Mouse (Mus musculus) midbrain, embryonic 13.5 days (tissue): ENCODE measurements at regions not wholly inside any gene's neighbourhood (a gene's known extent, or its start where the extent isn't known, plus 50 kb on each side); places are given as distances from the start of the nearest gene placed in this dataset.

ENCODE experiments used
- ATAC-seq: fragments of 200-750 bp; cut with Nextera tagmentation; 2 replicates; pipeline ENCODE4 v1.8.0; 2017; ENCODE audit warnings: mild to moderate bottlenecking, moderate TSS enrichment, moderate library complexity
- H3K27ac ChIP-seq: fragments of 300-500 bp; sonication (generic); 2 replicates; pipeline ENCODE4 v1.5.1; 2015; ENCODE audit warnings: inconsistent platforms, mild to moderate bottlenecking, moderate library complexity
- H3K27me3 ChIP-seq: fragments of 300-500 bp; sonication (generic); 2 replicates; pipeline ENCODE4 v1.6.1; 2015; ENCODE audit warnings: mild to moderate bottlenecking, inconsistent platforms
- H3K36me3 ChIP-seq: fragments of 300-500 bp; sonication (generic); 2 replicates; pipeline ENCODE4 v1.6.1; 2015; ENCODE audit warnings: mild to moderate bottlenecking, inconsistent platforms
- H3K4me1 ChIP-seq: fragments of 300-500 bp; sonication (generic); replicated peaks from 2 replicates; pipeline ENCODE4 v1.6.1; 2015; ENCODE audit warnings: inconsistent platforms
- H3K4me2 ChIP-seq: fragments of 300-500 bp; sonication (generic); replicated peaks from 2 replicates; pipeline ENCODE4 v1.6.1; 2015; ENCODE audit warnings: moderate library complexity, mild to moderate bottlenecking, inconsistent platforms
- H3K4me3 ChIP-seq: fragments of 300-500 bp; sonication (generic); replicated peaks from 2 replicates; pipeline ENCODE4 v1.5.1; 2015; ENCODE audit warnings: mild to moderate bottlenecking, inconsistent platforms
- H3K9ac ChIP-seq: fragments of 300-500 bp; sonication (generic); replicated peaks from 2 replicates; pipeline ENCODE4 v1.6.1; 2015; ENCODE audit warnings: mild to moderate bottlenecking, inconsistent platforms
- H3K9me3 ChIP-seq: fragments of 300-500 bp; sonication (generic); 2 replicates; pipeline ENCODE4 v1.6.1; 2016; ENCODE audit warnings: mild to moderate bottlenecking, inconsistent platforms
- WGBS: fragments of 180-500 bp; shearing (Covaris S2); methylation state at CpG from one replicate; pipeline ENCODE4 v1.1.7; 2015; 5-methylcytosine and 5-hydroxymethylcytosine counted together

DNA sequence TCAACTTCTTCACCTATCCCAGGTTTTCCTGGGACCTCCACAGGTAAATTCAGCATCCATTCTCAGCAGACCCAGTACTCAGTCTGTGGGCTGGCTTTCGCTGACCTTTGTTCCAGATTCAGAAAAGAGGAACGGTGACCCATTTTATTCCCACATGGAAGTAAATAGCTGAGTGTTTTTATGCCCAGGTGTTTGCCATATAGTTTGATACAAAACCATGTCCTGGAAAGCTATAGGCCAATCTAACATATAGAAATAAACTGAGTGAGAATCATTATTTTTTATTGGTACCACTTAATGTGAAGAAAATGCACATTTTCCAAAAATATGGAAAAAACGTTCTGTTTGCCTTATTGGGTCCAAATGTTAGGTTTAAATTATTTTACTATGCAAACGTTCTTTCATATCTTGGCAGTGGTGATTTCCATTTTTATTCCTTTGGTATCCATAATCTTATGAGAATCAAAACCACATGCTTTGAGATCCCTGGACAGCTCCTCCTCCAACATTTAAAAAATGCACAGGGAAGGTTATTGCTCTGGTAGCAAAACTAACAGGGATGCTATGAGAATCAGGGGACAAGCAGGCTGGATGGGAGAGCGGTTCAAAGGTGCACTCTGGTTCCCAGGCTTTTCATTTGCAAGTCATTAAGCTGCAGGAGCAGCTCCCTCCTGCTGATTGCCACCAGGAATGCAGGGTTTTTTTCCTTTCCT is 250.3 kb downstream of the Ttc32 start:
- no peaks in the 10 kb centered on the region for H3K27me3 ChIP-seq
- no peak overlapping the region for H3K9ac ChIP-seq
- ATAC-seq: no peak
- H3K9me3 ChIP-seq: no peaks in the 10 kb centered on the region
- H3K4me1 ChIP-seq: no peaks in the 10 kb centered on the region
- H3K4me2 ChIP-seq: no peak overlapping the region
- no peak overlapping the region for H3K27ac ChIP-seq
- WGBS: 51% methylated on average over 5 of the region's 5 CpGs
- H3K36me3 ChIP-seq: no peaks in the 10 kb centered on the region
- H3K4me3 ChIP-seq: no peak overlapping the region

DNA sequence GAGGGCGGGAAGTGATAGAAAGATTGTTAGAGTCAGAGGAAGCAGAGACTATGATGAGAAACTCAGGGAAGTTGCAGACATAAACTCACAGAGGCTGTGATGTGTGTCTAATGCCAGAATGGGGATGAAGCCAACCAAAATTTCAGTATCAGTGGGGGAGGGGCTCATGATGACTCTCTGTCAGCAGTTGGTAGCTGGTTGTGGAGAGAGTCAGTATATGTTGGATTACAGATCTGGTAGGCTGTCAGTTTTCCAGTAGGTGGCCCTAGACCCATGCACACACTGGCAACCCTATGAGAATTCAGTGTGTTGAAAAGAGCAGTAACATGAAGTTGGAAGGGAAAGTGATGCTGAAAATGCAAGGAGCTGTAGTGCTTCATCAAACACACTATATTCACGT is 257.5 kb downstream of the Ttc32 start:
- Histone ChIP-seq H3K9ac (no peak overlapping the region), H3K27me3 (no peaks in the 10 kb centered on the region), H3K9me3 (no peaks in the 10 kb centered on the region), H3K36me3 (no peaks in the 10 kb centered on the region), H3K4me2 (no peak overlapping the region), H3K4me1 (no peaks in the 10 kb centered on the region), H3K4me3 (no peak overlapping the region), H3K27ac (no peak overlapping the region)
- no peak for ATAC-seq
- WGBS: 81% methylated on average over 2 of the region's 2 CpGs

DNA sequence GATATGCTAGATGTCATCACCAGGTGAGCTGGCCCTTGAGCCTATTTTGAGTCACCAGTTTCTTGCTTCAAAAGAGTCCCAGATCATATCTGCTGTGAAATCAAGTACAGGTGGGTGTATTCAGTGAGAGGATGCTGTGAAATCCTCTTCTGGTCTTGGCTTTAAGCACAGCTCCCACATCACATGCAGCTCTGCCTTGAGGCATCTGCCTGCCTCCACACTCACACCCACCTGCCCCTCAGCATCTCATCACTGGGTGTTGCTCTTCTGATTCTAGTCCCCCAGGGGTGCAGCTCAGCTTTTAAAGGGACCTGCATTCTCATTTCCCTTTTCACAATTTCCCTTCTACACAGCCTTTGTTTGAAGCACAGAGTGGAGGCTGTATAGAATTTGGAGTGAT is 262.9 kb downstream of the Ttc32 start:
- ATAC-seq: no peak
- Histone ChIP-seq H3K4me2 (no peak overlapping the region), H3K27ac (no peak overlapping the region), H3K27me3 (no peaks in the 10 kb centered on the region), H3K4me1 (no peaks in the 10 kb centered on the region), H3K36me3 (no peaks in the 10 kb centered on the region), H3K4me3 (no peak overlapping the region), H3K9ac (no peak overlapping the region), H3K9me3 (no peaks in the 10 kb centered on the region)

GRCm38 (mm10) chr12:9295211-9295610 is 265.4 kb downstream of the Ttc32 start:
- Histone ChIP-seq H3K4me2 (no peak overlapping the region), H3K27ac (no peak overlapping the region), H3K36me3 (no peaks in the 10 kb centered on the region), H3K9ac (no peak overlapping the region), H3K27me3 (no peaks in the 10 kb centered on the region), H3K9me3 (no peaks in the 10 kb centered on the region), H3K4me3 (no peak overlapping the region), H3K4me1 (no peaks in the 10 kb centered on the region)
- no peak for ATAC-seq
- 92% methylated on average over 3 of the region's 3 CpGs for WGBS

GRCm38 (mm10) chr12:9298848-9299655 is 269.3 kb downstream of the Ttc32 start:
- Histone ChIP-seq H3K9ac (no peak overlapping the region), H3K4me1 (no peaks in the 10 kb centered on the region), H3K27me3 (no peaks in the 10 kb centered on the region), H3K27ac (no peak overlapping the region), H3K4me2 (no peak overlapping the region), H3K4me3 (no peak overlapping the region), H3K36me3 (no peaks in the 10 kb centered on the region), H3K9me3 (no peaks in the 10 kb centered on the region)
- ATAC-seq: no peak
- WGBS: 61% methylated on average over 5 of the region's 5 CpGs

- no peaks in the 10 kb centered on the region for H3K9me3 ChIP-seq
- H3K4me2 ChIP-seq: no peak overlapping the region
- no peak for ATAC-seq
- WGBS: 84% methylated on average over 2 of the region's 2 CpGs
- H3K27ac ChIP-seq: no peak overlapping the region
- no peaks in the 10 kb centered on the region for H3K36me3 ChIP-seq
- no peaks in the 10 kb centered on the region for H3K4me1 ChIP-seq
- no peak overlapping the region for H3K4me3 ChIP-seq
- no peaks in the 10 kb centered on the region for H3K27me3 ChIP-seq
- no peak overlapping the region for H3K9ac ChIP-seq
These were observed 265.8 kb upstream of the Osr1 start for GRCm38 (mm10) chr12:9304146-9304545.

GRCm38 (mm10) chr12:9337891-9338672 is 231.8 kb upstream of the Osr1 start:
- H3K4me1 ChIP-seq: no peaks in the 10 kb centered on the region
- no peaks in the 10 kb centered on the region for H3K36me3 ChIP-seq
- 88% methylated on average over 5 of the region's 5 CpGs for WGBS
- H3K4me3 ChIP-seq: no peak overlapping the region
- H3K27ac ChIP-seq: no peak overlapping the region
- no peak overlapping the region for H3K4me2 ChIP-seq
- H3K27me3 ChIP-seq: no peaks in the 10 kb centered on the region
- H3K9me3 ChIP-seq: no peaks in the 10 kb centered on the region
- ATAC-seq: no peak
- H3K9ac ChIP-seq: no peak overlapping the region

GRCm38 (mm10) chr12:9338801-9339231 is 231.1 kb upstream of the Osr1 start:
- Histone ChIP-seq H3K4me1 (no peaks in the 10 kb centered on the region), H3K4me3 (no peak overlapping the region), H3K27me3 (no peaks in the 10 kb centered on the region), H3K4me2 (no peak overlapping the region), H3K9me3 (no peaks in the 10 kb centered on the region), H3K36me3 (no peaks in the 10 kb centered on the region), H3K27ac (no peak overlapping the region), H3K9ac (no peak overlapping the region)
- ATAC-seq: no peak
- 59% methylated on average over 7 of the region's 7 CpGs for WGBS

GRCm38 (mm10) chr12:9340769-9341168 is 229.1 kb upstream of the Osr1 start:
- Histone ChIP-seq H3K4me3 (no peak overlapping the region), H3K27ac (no peak overlapping the region), H3K9ac (no peak overlapping the region), H3K27me3 (no peaks in the 10 kb centered on the region), H3K4me2 (no peak overlapping the region), H3K9me3 (no peaks in the 10 kb centered on the region), H3K36me3 (no peaks in the 10 kb centered on the region), H3K4me1 (no peaks in the 10 kb centered on the region)
- no peak for ATAC-seq

GRCm38 (mm10) chr12:9345359-9345758 is 224.6 kb upstream of the Osr1 start:
- H3K9ac ChIP-seq: no peak overlapping the region
- no peak for ATAC-seq
- H3K4me1 ChIP-seq: no peaks in the 10 kb centered on the region
- no peak overlapping the region for H3K4me2 ChIP-seq
- H3K9me3 ChIP-seq: no peaks in the 10 kb centered on the region
- H3K36me3 ChIP-seq: no peaks in the 10 kb centered on the region
- no peaks in the 10 kb centered on the region for H3K27me3 ChIP-seq
- no peak overlapping the region for H3K4me3 ChIP-seq
- WGBS: 86% methylated on average over 1 of the region's 1 CpGs
- H3K27ac ChIP-seq: no peak overlapping the region

DNA sequence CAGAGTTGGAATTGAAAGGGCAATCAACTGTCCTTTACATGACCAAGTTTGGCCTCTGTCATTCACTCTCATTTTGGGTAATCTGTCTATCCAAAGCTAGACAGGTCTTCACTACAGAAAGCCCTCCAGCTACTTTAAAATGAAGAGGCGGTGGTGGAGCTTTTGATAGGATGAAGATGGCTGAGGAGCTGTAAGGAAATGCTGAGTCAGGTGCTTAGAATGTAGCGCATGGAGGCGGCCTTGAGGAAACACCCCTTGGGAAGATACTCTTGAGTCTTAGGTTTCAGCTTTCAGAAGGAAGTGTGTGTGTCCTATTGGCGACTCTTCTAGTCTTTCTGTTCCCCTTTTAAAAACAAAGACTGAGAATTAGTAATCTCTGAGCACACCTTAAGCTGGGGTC is 214.4 kb upstream of the Osr1 start:
- Histone ChIP-seq H3K27ac (no peak overlapping the region), H3K4me3 (no peak overlapping the region), H3K9ac (no peak overlapping the region), H3K4me1 (no peaks in the 10 kb centered on the region), H3K36me3 (no peaks in the 10 kb centered on the region), H3K9me3 (no peaks in the 10 kb centered on the region), H3K27me3 (no peaks in the 10 kb centered on the region), H3K4me2 (no peak overlapping the region)
- 90% methylated on average over 4 of the region's 4 CpGs for WGBS
- ATAC-seq: no peak

- Histone ChIP-seq H3K4me3 (no peak overlapping the region), H3K9ac (no peak overlapping the region), H3K27me3 (no peaks in the 10 kb centered on the region), H3K4me1 (no peaks in the 10 kb centered on the region), H3K36me3 (no peaks in the 10 kb centered on the region), H3K27ac (no peak overlapping the region), H3K4me2 (no peak overlapping the region), H3K9me3 (no peaks in the 10 kb centered on the region)
- ATAC-seq: no peak
- WGBS: 84% methylated on average over 5 of the region's 5 CpGs
These were observed 212.1 kb upstream of the Osr1 start for GRCm38 (mm10) chr12:9357856-9358255.
